Mouse (Mus musculus): Measurements from ENCODE around the gene Gm15262. TPM values are rescaled to one million over a fixed set of nuclear protein-coding genes. Genes with fewer than 3 reads are reported as not detected.

Gene Gm15262
- polyA plus RNA-seq, 1 experiment from 2014 or later: not detected

Other genes starting within 250 kb of the Gm15262 start
- gene Scml2, start 170.3 kb upstream of the Gm15262 start, polyA plus RNA-seq (2015; fragmentation: Nextera tagmentation; extraction: Ambion mirVana): 0.68 and 0.87 TPM in 2 replicates